Mouse (Mus musculus) hindbrain, embryonic 10.5 days (tissue): ENCODE data around the gene Megf6. TPM values are rescaled to one million over a fixed set of nuclear protein-coding genes. Genes with fewer than 3 reads are reported as not detected.
A peak's percentile ranks its signal among the peaks of the same experiment; 100 is the strongest.

Source experiments
- DNase-seq: peaks from one replicate; pipeline ENCODE4 v3.0.0-alpha.2; 2017; ENCODE audit warnings: low spot score
- H3K27ac ChIP-seq: fragments of 300-500 bp; sonication (generic); 2 replicates; pipeline ENCODE4 v1.5.1; 2016; ENCODE audit warnings: mild to moderate bottlenecking, moderate library complexity
- H3K27me3 ChIP-seq: fragments of 300-500 bp; sonication (generic); 2 replicates; pipeline ENCODE4 v1.6.1; 2016; ENCODE audit warnings: mild to moderate bottlenecking; ENCODE audit not compliant: poor library complexity, insufficient read depth, severe bottlenecking
- H3K36me3 ChIP-seq: fragments of 300-500 bp; sonication (generic); 2 replicates; pipeline ENCODE4 v1.6.1; 2016; ENCODE audit warnings: mild to moderate bottlenecking, moderate library complexity
- H3K4me1 ChIP-seq: fragments of 300-500 bp; sonication (generic); replicated peaks from 2 replicates; pipeline ENCODE4 v1.6.1; 2016; ENCODE audit warnings: mild to moderate bottlenecking
- H3K4me3 ChIP-seq: fragments of 300-500 bp; sonication (generic); 2 replicates; pipeline ENCODE4 v1.5.1; 2016; ENCODE audit warnings: mild to moderate bottlenecking, moderate library complexity
- H3K9me3 ChIP-seq: fragments of 300-500 bp; sonication (generic); 2 replicates; pipeline ENCODE4 v1.6.1; 2016; ENCODE audit warnings: mild to moderate bottlenecking, moderate library complexity
- WGBS: fragments of 180-500 bp; shearing (Covaris S2); methylation state at CpG from one replicate; pipeline ENCODE4 v1.1.7; 2016; 5-methylcytosine and 5-hydroxymethylcytosine counted together
- polyA plus RNA-seq: library from polyadenylated mRNA; unstranded; fragments of >200 nt; fragmentation: Nextera tagmentation; extraction: Ambion mirVana; gene quantifications from 2 replicates; pipeline ENCODE4 v1.2.1, GENCODE M21; 2016

Gene Megf6
- polyA plus RNA-seq: 28.2 and 29.2 TPM in 2 replicates

DNA sequence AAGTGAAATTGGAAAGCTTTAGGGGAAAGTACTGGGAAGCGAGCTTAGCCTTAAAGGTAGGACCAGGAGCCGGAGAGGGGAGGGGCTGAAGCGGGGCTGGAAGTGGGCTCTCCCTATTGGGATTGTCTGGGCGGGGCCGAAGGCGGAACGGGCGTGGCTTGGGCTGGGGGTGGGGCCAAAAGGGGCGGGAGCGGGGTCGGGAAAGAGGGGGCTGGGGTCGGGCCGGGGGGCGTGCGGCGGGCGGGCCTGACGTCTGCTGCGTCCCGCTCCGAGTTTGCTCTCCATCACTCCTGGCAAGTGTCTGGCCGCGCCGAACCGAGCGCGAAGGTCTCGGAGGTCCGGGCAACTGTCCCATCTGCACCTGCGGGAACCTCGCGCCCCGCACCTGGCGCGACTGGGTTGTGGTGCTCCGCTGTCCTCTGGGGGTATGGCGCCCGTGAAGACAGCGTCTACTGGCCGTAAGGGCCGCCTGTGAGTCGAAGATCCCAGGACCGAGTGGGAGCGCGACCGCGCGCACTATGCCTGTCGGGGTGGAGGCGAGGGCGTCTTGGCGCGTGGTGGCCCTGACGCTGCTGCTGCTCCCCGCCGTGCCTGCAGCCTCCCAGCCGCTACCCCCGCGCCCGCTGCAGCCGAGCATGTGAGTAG lies at the start of gene Megf6:
TSS of gene Megf6 (plus strand) at position 225 of the 645 bp plus-strand sequence.
- WGBS: under 1% methylated on average over 61 of the region's 61 CpGs

DNA sequence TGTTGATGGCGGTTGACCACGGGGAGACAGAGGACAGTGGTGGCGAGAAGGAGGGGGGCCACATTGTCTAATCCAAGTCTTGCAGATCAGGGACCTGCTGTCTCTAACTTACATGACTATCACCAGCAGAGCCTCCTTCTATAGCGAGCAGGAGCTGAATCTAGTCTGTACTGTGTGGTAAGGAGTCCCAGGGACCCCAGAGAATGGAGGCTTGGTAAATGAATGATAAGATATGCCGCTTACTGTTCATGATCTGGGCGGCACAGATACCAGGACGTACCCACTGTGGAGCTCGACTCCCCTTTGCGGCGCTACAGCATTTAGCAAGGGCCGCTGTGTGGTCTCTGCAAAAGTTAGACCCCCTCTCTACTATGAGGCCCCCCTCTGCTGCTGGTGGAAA lies 48.7 kb upstream of the Megf6 start:
- no peaks in the 10 kb centered on the region for H3K9me3 ChIP-seq
- H3K4me1 ChIP-seq: peaks cover 9% of the 10 kb centered on the region
- H3K27ac ChIP-seq: no peak overlapping the region
- WGBS: 80% methylated on average over 11 of the region's 11 CpGs
- H3K36me3 ChIP-seq: no peaks in the 10 kb centered on the region
- H3K4me3 ChIP-seq: no peak overlapping the region
- no peak for DNase-seq
- peaks cover 22% of the 10 kb centered on the region for H3K27me3 ChIP-seq

More for the DNA sequence above, at the start of gene Megf6:
- Histone ChIP-seq H3K27ac (peak within 1 kb of the TSS; percentile 84), H3K4me1 (peaks cover 63% of the 10 kb centered on the region), H3K9me3 (no peaks in the 10 kb centered on the region), H3K4me3 (peak within 1 kb of the TSS; percentile 66), H3K36me3 (no peaks in the 10 kb centered on the region), H3K27me3 (peaks cover 55% of the 10 kb centered on the region)
- peak; percentile 86 for DNase-seq

DNA sequence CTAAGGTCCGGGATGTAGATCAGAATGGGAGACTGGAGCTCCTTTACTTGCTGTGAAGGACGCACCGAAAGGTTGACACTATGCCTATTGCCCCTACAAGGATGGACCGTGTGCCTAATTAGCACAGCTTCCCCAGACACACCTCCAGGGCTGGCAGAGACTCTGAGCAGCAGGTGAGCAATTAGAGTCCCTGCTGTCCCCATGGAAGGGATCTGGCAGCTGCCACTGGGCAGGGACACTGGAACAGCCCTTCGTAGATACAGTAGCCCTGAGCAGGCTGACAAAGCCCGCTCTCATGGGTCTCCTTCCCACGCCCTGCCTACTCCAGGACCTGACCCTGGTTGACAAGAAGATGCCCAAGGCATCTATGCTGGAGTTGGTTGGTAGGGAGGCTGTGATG lies 48.2 kb upstream of the Megf6 start:
- H3K27me3 ChIP-seq: peaks cover 28% of the 10 kb centered on the region
- H3K4me3 ChIP-seq: no peak overlapping the region
- H3K4me1 ChIP-seq: peaks cover 9% of the 10 kb centered on the region
- no peaks in the 10 kb centered on the region for H3K36me3 ChIP-seq
- no peak overlapping the region for H3K27ac ChIP-seq
- no peaks in the 10 kb centered on the region for H3K9me3 ChIP-seq
- 81% methylated on average over 7 of the region's 7 CpGs for WGBS
- no peak for DNase-seq

DNA sequence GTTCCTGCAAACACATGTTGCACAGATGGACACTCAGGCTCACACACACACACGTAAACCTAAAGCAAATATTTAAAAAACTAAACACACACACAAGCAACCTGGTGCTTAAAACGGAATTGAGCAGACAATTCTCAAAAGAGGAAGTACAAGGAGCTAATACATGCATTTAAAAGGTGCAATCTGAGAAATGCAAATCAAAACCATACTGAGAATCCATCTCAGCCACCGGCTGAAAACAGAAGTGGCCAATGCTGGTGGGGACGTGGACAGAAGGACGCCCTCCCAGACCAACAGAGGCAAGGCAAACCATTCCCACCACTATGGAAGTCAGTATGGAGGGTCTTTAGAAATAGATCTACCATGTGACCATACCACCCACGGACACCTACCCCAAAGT lies 47.0 kb upstream of the Megf6 start:
- Histone ChIP-seq H3K27me3 (peaks cover 31% of the 10 kb centered on the region), H3K27ac (no peak overlapping the region), H3K4me1 (peaks cover 5% of the 10 kb centered on the region), H3K36me3 (no peaks in the 10 kb centered on the region), H3K4me3 (no peak overlapping the region), H3K9me3 (no peaks in the 10 kb centered on the region)
- DNase-seq: no peak
- WGBS: 80% methylated on average over 6 of the region's 6 CpGs

DNA sequence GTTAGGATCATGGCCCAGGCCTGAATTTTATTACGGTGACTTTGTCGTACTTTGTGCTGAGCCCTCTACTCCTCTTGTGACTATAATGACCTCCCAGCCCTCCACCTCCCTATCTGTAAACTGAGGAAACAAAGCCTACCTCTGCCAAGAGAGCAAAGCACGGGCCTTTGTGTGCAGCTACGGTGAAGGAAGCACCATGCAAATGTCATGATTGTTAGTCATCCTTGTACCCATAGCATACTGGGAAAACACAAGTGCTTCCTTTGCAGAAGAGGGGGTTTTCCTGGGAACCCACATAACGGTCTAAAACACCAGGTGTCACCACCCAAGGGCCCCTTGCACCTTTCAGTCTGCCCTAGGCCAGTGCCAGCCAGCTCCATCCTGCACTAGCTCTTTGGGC lies 45.3 kb upstream of the Megf6 start:
- peaks cover 39% of the 10 kb centered on the region for H3K27me3 ChIP-seq
- no peaks in the 10 kb centered on the region for H3K4me1 ChIP-seq
- H3K4me3 ChIP-seq: no peak overlapping the region
- H3K27ac ChIP-seq: no peak overlapping the region
- H3K9me3 ChIP-seq: no peaks in the 10 kb centered on the region
- no peaks in the 10 kb centered on the region for H3K36me3 ChIP-seq
- no peak for DNase-seq
- WGBS: 77% methylated on average over 5 of the region's 5 CpGs

DNA sequence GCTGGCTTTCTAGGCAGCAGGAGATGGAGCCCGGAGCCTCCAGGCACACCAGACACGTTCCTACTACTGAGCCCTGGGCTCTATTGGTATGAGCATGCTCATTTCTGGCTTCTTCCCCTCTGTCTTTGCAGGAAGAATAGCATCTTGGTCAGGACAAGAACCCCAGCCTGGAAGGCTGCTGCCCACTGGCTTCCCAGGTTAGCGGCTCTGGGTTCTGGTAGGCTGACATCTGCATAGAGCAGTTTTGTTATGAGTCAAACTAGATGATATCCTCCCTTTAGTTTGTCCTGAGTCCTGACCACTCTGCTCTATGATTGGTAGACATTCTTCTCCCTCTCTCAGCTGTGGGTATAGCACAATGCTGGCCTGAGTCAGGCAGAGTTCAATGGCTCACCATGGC lies 43.3 kb upstream of the Megf6 start:
- Histone ChIP-seq H3K9me3 (no peaks in the 10 kb centered on the region), H3K4me3 (no peak overlapping the region), H3K27ac (no peak overlapping the region), H3K27me3 (peaks cover 41% of the 10 kb centered on the region), H3K4me1 (no peaks in the 10 kb centered on the region), H3K36me3 (no peaks in the 10 kb centered on the region)
- DNase-seq: no peak
- WGBS: 78% methylated on average over 3 of the region's 3 CpGs

DNA sequence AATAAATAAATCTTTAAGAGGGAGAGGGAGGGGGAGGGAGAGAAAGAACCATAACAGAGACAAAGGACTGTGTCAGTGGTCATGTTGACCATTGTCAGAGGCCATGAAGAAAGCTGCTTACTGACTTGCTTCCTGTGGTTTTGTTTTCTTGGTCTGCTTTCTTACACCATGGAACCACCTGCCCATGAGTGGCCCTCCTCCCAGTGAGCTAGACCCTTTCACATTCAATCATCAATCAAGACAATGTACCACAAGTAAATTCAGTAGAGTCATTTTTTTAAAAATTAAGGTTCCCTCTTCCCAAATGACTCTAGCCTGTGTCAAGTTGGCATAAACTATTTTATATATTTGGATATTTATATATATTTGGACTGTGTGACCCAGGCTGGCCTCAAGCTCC lies 40.6 kb upstream of the Megf6 start:
- Histone ChIP-seq H3K4me1 (no peaks in the 10 kb centered on the region), H3K36me3 (no peaks in the 10 kb centered on the region), H3K27me3 (peaks cover 43% of the 10 kb centered on the region), H3K9me3 (no peaks in the 10 kb centered on the region), H3K27ac (no peak overlapping the region), H3K4me3 (no peak overlapping the region)
- no peak for DNase-seq

DNA sequence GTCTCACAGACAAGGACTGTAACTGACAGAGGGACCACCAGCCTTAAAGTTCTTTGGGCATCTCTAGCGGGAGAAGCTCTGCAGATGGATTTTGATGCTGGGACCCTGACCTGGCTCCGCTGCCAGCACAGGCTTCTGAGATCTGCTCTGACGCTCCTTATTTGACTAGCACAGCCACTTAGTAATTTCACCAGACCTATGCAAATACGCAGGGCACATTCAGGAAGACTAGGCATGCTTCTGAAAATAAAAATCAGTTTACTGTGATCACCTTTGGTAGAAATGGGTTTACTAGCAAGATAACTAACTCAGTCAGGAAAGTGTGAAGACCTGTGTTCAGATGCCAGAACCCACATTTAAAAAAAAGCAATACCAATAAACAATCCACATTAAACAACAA lies 38.6 kb upstream of the Megf6 start:
- DNase-seq: no peak
- Histone ChIP-seq H3K4me3 (no peak overlapping the region), H3K9me3 (no peaks in the 10 kb centered on the region), H3K36me3 (no peaks in the 10 kb centered on the region), H3K4me1 (no peaks in the 10 kb centered on the region), H3K27ac (no peak overlapping the region), H3K27me3 (peaks cover 57% of the 10 kb centered on the region)
- 88% methylated on average over 4 of the region's 4 CpGs for WGBS

DNA sequence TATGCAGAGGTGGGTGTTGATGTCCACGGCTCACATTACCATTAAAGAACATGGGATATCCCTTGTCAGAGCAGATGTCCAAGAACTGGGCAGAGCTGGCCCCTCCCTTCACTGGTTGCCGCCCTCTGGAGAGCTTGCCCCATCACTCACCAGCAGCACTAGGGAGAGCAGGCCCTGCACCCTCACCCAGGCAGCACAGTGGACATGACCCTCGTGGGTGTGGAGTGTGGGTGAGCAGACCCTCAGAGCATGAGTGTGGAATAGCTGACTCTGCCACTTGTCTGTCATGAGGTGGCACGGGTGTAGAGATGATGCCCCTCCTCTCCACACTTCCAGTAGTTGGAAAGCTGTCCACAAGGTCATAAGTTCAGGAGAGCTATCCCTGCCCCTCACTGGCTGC lies 35.7 kb upstream of the Megf6 start:
- Histone ChIP-seq H3K36me3 (no peaks in the 10 kb centered on the region), H3K4me3 (no peak overlapping the region), H3K9me3 (no peaks in the 10 kb centered on the region), H3K4me1 (peaks cover 9% of the 10 kb centered on the region), H3K27ac (no peak overlapping the region), H3K27me3 (peaks cover 70% of the 10 kb centered on the region)
- no peak for DNase-seq
- 71% methylated on average over 4 of the region's 4 CpGs for WGBS

DNA sequence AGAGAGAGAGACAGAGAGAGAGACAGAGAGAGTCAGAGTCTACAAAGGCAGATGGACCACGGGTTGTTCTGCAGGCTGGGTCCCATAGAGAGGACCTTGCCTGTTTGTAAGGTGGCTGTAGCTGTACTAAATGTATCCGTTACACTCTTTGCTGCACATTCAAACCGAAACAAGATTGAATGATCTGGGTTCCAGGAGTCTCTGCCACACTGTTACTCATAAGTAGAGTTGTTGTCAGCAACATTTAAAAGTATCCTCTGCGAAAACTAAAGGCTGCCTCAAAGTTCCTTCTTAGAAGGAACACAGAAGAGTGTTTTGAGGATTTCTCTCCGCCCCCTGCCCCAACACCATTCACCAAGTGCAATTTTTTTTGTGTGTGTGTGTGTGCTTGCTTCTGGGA lies 33.4 kb upstream of the Megf6 start:
- H3K27me3 ChIP-seq: peaks cover 89% of the 10 kb centered on the region
- 66% methylated on average over 5 of the region's 5 CpGs for WGBS
- no peaks in the 10 kb centered on the region for H3K9me3 ChIP-seq
- peaks cover 29% of the 10 kb centered on the region for H3K4me1 ChIP-seq
- no peak for DNase-seq
- no peaks in the 10 kb centered on the region for H3K36me3 ChIP-seq
- no peak overlapping the region for H3K27ac ChIP-seq
- H3K4me3 ChIP-seq: no peak overlapping the region

DNA sequence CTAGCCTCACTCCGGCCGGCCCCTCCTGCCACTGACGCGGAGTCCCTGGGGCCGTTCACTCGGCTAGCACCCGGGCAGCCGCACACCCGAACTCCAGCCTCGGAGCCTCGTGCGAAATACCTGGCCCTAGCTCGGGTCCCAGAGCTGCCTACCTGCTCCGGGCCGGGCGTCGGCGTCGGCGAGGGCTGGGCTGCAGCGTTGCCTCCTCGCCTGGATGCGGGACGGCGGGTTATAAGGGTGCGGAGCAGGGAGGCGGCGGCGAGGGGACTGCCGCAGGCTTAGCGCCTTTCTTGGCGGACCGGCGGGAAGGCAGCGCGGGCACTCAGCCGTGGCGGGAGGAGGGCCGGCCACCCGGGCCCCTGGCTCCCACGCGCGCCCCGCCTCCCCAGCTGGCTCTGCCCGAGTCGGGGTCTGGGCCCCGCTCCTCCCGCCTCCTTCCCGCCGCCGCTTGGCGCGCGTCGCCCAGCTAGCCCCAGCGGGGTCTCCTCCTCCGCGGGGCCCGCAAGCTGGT lies 30.8 kb upstream of the Megf6 start:
- peaks cover 41% of the 10 kb centered on the region for H3K4me1 ChIP-seq
- peak overlapping the region; percentile 79 for H3K27ac ChIP-seq
- peaks cover 85% of the 10 kb centered on the region for H3K27me3 ChIP-seq
- H3K4me3 ChIP-seq: peak overlapping the region; percentile 83
- DNase-seq: peak; percentile 57
- H3K9me3 ChIP-seq: no peaks in the 10 kb centered on the region
- WGBS: under 1% methylated on average over 56 of the region's 59 CpGs
- H3K36me3 ChIP-seq: no peaks in the 10 kb centered on the region

DNA sequence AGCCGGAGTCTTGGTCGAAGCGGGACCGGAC lies 30.5 kb upstream of the Megf6 start, which contains the start of gene Trp73:
TSS of gene Trp73 (minus strand) at position 27 of the 31 bp plus-strand sequence.
- peaks cover 83% of the 10 kb centered on the region for H3K27me3 ChIP-seq
- H3K27ac ChIP-seq: peak within 1 kb of the TSS; percentile 79
- H3K36me3 ChIP-seq: no peaks in the 10 kb centered on the region

DNA sequence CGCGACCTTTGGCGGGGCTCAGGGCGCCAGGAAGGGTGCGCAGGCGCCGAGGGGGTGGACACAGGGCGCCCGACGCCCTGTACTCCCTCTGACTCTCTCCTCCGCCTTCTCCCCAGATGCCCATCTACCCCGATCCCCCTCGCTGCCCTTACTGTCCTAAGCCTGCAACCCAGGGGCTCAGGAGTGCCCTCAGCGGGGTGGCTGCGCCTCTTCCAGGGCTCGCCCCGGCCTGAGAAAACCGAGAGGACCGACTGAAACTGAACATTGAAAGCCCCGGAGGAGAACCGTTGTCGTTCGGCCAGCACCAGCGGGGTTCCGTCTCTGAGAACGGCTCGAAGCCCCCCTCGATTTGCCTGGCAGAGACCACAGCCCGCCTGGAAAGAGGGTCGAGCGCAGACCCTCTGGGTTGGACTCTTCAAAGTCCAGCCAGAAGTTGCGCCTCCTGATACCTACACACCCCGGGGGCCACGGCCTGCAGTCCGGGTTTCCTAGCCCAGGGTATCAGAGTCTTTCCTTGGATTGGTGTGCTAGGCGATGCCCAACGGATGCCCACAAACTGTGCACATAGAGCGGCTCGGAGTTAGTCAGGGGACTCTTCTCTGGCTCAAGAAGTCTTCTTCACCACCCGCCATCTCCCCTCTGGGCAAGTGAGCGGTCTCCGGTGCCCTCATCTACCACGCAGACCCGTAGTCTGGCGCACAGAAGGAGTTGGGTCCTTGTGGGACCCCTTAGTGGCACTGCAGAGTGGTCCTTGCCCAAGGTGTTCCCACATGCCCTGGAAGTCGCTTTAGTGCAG lies 30.1 kb upstream of the Megf6 start:
- Histone ChIP-seq H3K27me3 (peaks cover 79% of the 10 kb centered on the region), H3K9me3 (no peaks in the 10 kb centered on the region), H3K4me1 (peaks cover 41% of the 10 kb centered on the region), H3K27ac (peak overlapping the region; percentile 79), H3K36me3 (0 out of 2 replicates have a peak, but pooled peaks cover 3% of the 10 kb centered on the region), H3K4me3 (peak overlapping the region; percentile 83)
- peak; percentile 59 for DNase-seq
- WGBS: 1% methylated on average over 46 of the region's 46 CpGs

More for the DNA sequence above, 30.5 kb upstream of the Megf6 start, which contains the start of gene Trp73:
- no peak for DNase-seq
- H3K4me3 ChIP-seq: peak within 1 kb of the TSS; percentile 83
- peaks cover 41% of the 10 kb centered on the region for H3K4me1 ChIP-seq
- WGBS: 0% methylated on average over 2 of the region's 4 CpGs
- no peaks in the 10 kb centered on the region for H3K9me3 ChIP-seq
